Mouse (Mus musculus) limb, embryonic 10.5 days (tissue): ENCODE measurements at regions not wholly inside any gene's neighbourhood (a gene's known extent, or its start where the extent isn't known, plus 50 kb on each side); places are given as distances from the start of the nearest gene placed in this dataset.

Experiments
- DNase-seq: peaks from one replicate; pipeline ENCODE4 v3.0.0-alpha.2; 2017; ENCODE audit warnings: low spot score
- H3K27ac ChIP-seq: fragments of 300-500 bp; sonication (generic); 2 replicates; pipeline ENCODE4 v1.5.1; 2016; ENCODE audit warnings: mild to moderate bottlenecking
- H3K27me3 ChIP-seq: fragments of 300-500 bp; sonication (generic); 2 replicates; pipeline ENCODE4 v1.6.1; 2016; ENCODE audit warnings: low read depth, mild to moderate bottlenecking; ENCODE audit not compliant: poor library complexity, severe bottlenecking
- H3K36me3 ChIP-seq: fragments of 300-500 bp; sonication (generic); 2 replicates; pipeline ENCODE4 v1.6.1; 2016; ENCODE audit warnings: mild to moderate bottlenecking, moderate library complexity
- H3K4me1 ChIP-seq: fragments of 300-500 bp; sonication (generic); 2 replicates; pipeline ENCODE4 v1.6.1; 2016
- H3K4me3 ChIP-seq: fragments of 300-500 bp; sonication (generic); 2 replicates; pipeline ENCODE4 v1.5.1; 2016; ENCODE audit warnings: mild to moderate bottlenecking, moderate library complexity
- H3K9me3 ChIP-seq: fragments of 300-500 bp; sonication (generic); replicated peaks from 2 replicates; pipeline ENCODE4 v1.6.1; 2016; ENCODE audit warnings: mild to moderate bottlenecking
- WGBS: fragments of 180-500 bp; shearing (Covaris S2); methylation state at CpG from one replicate; pipeline ENCODE4 v1.1.7; 2016; 5-methylcytosine and 5-hydroxymethylcytosine counted together

DNA sequence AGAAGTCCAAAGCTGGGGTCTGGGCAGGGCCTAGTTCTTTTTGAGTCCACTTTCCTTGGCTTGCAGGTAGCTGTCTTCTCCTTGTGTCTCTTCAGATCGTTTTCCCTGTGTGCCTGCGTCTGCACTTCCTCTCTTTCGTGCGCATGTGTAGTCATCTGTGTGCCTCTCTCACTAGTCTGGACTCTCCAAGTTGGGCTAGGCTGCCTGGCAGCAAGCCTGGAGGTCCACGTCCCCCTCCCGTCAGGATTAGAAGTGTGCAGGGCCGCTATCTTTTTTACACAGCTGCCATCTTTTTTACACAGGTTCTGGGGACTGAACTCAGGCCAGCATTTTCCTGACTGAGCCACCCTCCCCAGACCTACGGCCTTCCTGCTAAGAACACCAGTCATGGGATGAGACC is 55.8 kb upstream of the Sec14l1 start:
- Histone ChIP-seq H3K36me3 (no peaks in the 10 kb centered on the region), H3K4me3 (no peak overlapping the region), H3K27me3 (peaks cover 10% of the 10 kb centered on the region; the same call in 1 of the 2 replicates), H3K9me3 (no peaks in the 10 kb centered on the region), H3K27ac (no peak overlapping the region), H3K4me1 (peaks cover 27% of the 10 kb centered on the region)
- 75% methylated on average over 8 of the region's 8 CpGs for WGBS
- DNase-seq = no peak

GRCm38 (mm10) chr11:117059981-117060705 is 54.8 kb upstream of the Sec14l1 start:
- no peak for DNase-seq
- Histone ChIP-seq H3K27ac (no peak overlapping the region), H3K4me3 (no peak overlapping the region)

GRCm38 (mm10) chr11:117060706-117061337 is 54.1 kb upstream of the Sec14l1 start:
- peaks cover 10% of the 10 kb centered on the region; the same call in 1 of the 2 replicates for H3K27me3 ChIP-seq
- no peak overlapping the region for H3K4me3 ChIP-seq
- no peak overlapping the region for H3K27ac ChIP-seq
- H3K36me3 ChIP-seq = no peaks in the 10 kb centered on the region
- H3K9me3 ChIP-seq = no peaks in the 10 kb centered on the region
- H3K4me1 ChIP-seq = peaks cover 33% of the 10 kb centered on the region
- WGBS = 26% methylated on average over 9 of the region's 9 CpGs
- DNase-seq = no peak

More at GRCm38 (mm10) chr11:117059981-117060705, 54.8 kb upstream of the Sec14l1 start:
- WGBS = 20% methylated on average over 19 of the region's 19 CpGs
- Histone ChIP-seq H3K27me3 (peaks cover 10% of the 10 kb centered on the region; the same call in 1 of the 2 replicates), H3K4me1 (peaks cover 33% of the 10 kb centered on the region), H3K36me3 (no peaks in the 10 kb centered on the region), H3K9me3 (no peaks in the 10 kb centered on the region)

DNA sequence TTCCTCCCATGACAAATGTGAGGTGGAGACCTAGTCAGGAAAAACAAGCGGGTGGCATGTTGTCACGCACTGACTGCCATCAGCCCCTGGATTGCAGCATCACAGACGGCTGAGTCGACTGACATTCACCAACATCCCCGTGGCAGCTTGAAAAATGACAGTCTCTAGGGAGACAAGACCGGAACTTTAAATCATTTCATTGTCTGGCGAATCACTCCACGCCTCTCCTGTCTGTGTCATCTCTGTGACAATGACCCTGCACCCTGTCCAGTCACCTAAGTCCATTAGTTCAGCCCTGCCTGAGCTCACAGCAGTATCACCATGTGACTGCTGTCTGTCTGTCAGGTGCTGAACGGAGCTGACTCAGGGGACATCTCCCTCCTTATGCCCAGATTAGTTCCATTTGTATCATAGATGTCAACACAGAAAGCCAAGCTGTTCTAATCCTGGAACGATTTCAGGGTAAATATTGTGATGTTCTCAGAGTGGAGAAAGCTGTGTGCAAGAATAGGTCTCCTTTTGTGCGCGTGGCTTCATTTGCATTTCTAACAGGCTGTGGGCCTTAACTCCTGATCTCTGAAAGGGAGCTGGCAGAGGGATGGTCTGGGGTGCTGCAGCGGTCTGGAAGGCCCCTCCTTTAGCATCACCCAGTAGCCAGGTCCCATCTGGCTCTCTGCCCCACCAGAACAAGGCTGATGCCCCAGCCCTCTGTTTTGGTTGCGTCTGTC is 52.0 kb upstream of the Sec14l1 start:
- 76% methylated on average over 14 of the region's 14 CpGs for WGBS
- H3K27ac ChIP-seq = no peak overlapping the region
- DNase-seq = no peak
- H3K27me3 ChIP-seq = peaks cover 10% of the 10 kb centered on the region; the same call in 1 of the 2 replicates
- H3K36me3 ChIP-seq = no peaks in the 10 kb centered on the region
- no peak overlapping the region for H3K4me3 ChIP-seq
- peaks cover 27% of the 10 kb centered on the region for H3K4me1 ChIP-seq
- no peaks in the 10 kb centered on the region for H3K9me3 ChIP-seq
